Mouse (Mus musculus) CH12.LX (cell line): Measurements from ENCODE around the gene Snx19. TPM values are rescaled to one million over a fixed set of nuclear protein-coding genes. Genes with fewer than 3 reads are reported as not detected.
A peak's percentile ranks its signal among the peaks of the same experiment; 100 is the strongest.

Source experiments
- DNase-seq: peaks from one replicate; pipeline ENCODE4 v3.0.0-alpha.2; 2013; ENCODE audit errors: extremely low read depth
- H3K27ac ChIP-seq: 2 replicates; pipeline ENCODE4 v1.5.1; 2012; ENCODE audit warnings: low read depth, mild to moderate bottlenecking, control low read depth, moderate library complexity; ENCODE audit not compliant: insufficient read depth
- H3K27me3 ChIP-seq: replicated peaks from 2 replicates; pipeline ENCODE3; 2012; ENCODE audit warnings: inconsistent platforms
- H3K36me3 ChIP-seq, 2 experiments: replicated peaks in 1 of 2; 2 replicates each; pipeline versions ENCODE3 to v1.6.1; 2012; ENCODE audit warnings: inconsistent platforms in 1 of 2, low read length in 1 of 2, mild to moderate bottlenecking in 1 of 2, mixed read lengths in 1 of 2, moderate library complexity in 1 of 2; ENCODE audit not compliant: control insufficient read depth in 1 of 2, insufficient read depth in 1 of 2
- H3K4me1 ChIP-seq, 2 experiments: 2 replicates each; pipeline ENCODE4 v1.6.1; 2012; ENCODE audit warnings: inconsistent platforms in 1 of 2, moderate library complexity in 1 of 2; ENCODE audit not compliant: insufficient read depth in 2 of 2, control insufficient read depth in 1 of 2
- H3K4me2 ChIP-seq: 2 replicates; pipeline ENCODE4 v1.6.1; 2012; ENCODE audit warnings: low read depth, mild to moderate bottlenecking, control low read depth; ENCODE audit not compliant: poor library complexity, insufficient read depth, severe bottlenecking
- H3K4me3 ChIP-seq, 3 experiments: fragments of 150-350 bp in 1 of 3; sonication (generic) in 1 of 3; replicated peaks in 1 of 3; 2 replicates each; pipeline versions ENCODE3 to v1.5.1; 2011 to 2012; ENCODE audit warnings: low read depth in 2 of 3, low read length in 2 of 3, mild to moderate bottlenecking in 2 of 3, moderate library complexity in 2 of 3, control low read depth in 1 of 3, improper control_type of control experiment in 1 of 3, inconsistent platforms in 1 of 3, mixed read lengths in 1 of 3; ENCODE audit not compliant: poor library complexity in 1 of 3
- H3K79me2 ChIP-seq: replicated peaks from 2 replicates; pipeline ENCODE4 v1.6.1; 2012; ENCODE audit warnings: mild to moderate bottlenecking, moderate library complexity; ENCODE audit not compliant: control insufficient read depth, poor library complexity, insufficient read depth, severe bottlenecking; ENCODE audit errors: extremely low read depth
- H3K9ac ChIP-seq: 2 replicates; pipeline ENCODE4 v1.6.1; 2012; ENCODE audit warnings: low read depth, mild to moderate bottlenecking, control low read depth, moderate library complexity; ENCODE audit not compliant: insufficient read depth
- H3K9me3 ChIP-seq: replicated peaks from 2 replicates; pipeline ENCODE3; 2012; ENCODE audit warnings: low read length, inconsistent platforms, mixed read lengths
- BHLHE40 ChIP-seq: IDR thresholded peaks from 2 replicates; pipeline ENCODE4 v1.6.1; 2011; ENCODE audit warnings: mild to moderate bottlenecking, low read depth, low read length, improper control_type of control experiment
- CHD2 ChIP-seq: IDR thresholded peaks from 2 replicates; pipeline ENCODE4 v1.6.1; 2011; ENCODE audit warnings: low read length, improper control_type of control experiment
- CTCF ChIP-seq, 2 experiments: IDR thresholded peaks in 1 of 2; conservative IDR thresholded peaks in 1 of 2; 2 replicates each; pipeline ENCODE4 v1.5.1; 2011 to 2012; ENCODE audit warnings: low read depth in 2 of 2, low read length in 2 of 2, improper control_type of control experiment in 1 of 2, inconsistent platforms in 1 of 2, mild to moderate bottlenecking in 1 of 2, moderate library complexity in 1 of 2
- ELF1 ChIP-seq: IDR thresholded peaks from 2 replicates; pipeline ENCODE4 v1.6.1; 2014; ENCODE audit warnings: low read depth, mild to moderate bottlenecking, inconsistent platforms, low read length, improper control_type of control experiment
- GABPA ChIP-seq: IDR thresholded peaks from 2 replicates; pipeline ENCODE4 v1.6.1; 2012; ENCODE audit warnings: low read depth, low read length, improper control_type of control experiment, inconsistent platforms; ENCODE audit not compliant: insufficient replicate concordance
- HCFC1 ChIP-seq: IDR thresholded peaks from 2 replicates; pipeline ENCODE4 v1.6.1; 2012; ENCODE audit warnings: low read depth, mild to moderate bottlenecking, inconsistent platforms, low read length, improper control_type of control experiment
- IRF4 ChIP-seq: IDR thresholded peaks from 2 replicates; pipeline ENCODE4 v1.6.1; 2014; ENCODE audit warnings: low read depth, mild to moderate bottlenecking, inconsistent platforms, low read length, improper control_type of control experiment
- KAT2A ChIP-seq: IDR thresholded peaks from 2 replicates; pipeline ENCODE4 v1.6.1; 2012; ENCODE audit warnings: low read length, improper control_type of control experiment, inconsistent platforms; ENCODE audit not compliant: insufficient replicate concordance
- MAX ChIP-seq: IDR thresholded peaks from 2 replicates; pipeline ENCODE4 v1.6.1; 2011; ENCODE audit warnings: low read length, improper control_type of control experiment
- MAZ ChIP-seq: IDR thresholded peaks from 2 replicates; pipeline ENCODE4 v1.6.1; 2012; ENCODE audit warnings: low read depth, mild to moderate bottlenecking, inconsistent platforms, low read length, improper control_type of control experiment, moderate library complexity
- MEF2A ChIP-seq: IDR thresholded peaks from 2 replicates; pipeline ENCODE4 v1.6.1; 2014; ENCODE audit warnings: low read depth, mild to moderate bottlenecking, inconsistent platforms, low read length, improper control_type of control experiment, borderline replicate concordance
- NELFE ChIP-seq: IDR thresholded peaks from 2 replicates; pipeline ENCODE4 v1.6.1; 2011; ENCODE audit warnings: low read depth, low read length, improper control_type of control experiment
- NRF1 ChIP-seq: IDR thresholded peaks from 2 replicates; pipeline ENCODE4 v1.6.1; 2014; ENCODE audit warnings: low read depth, mild to moderate bottlenecking, inconsistent platforms, low read length, improper control_type of control experiment, moderate library complexity
- POLR2A ChIP-seq: IDR thresholded peaks from 2 replicates; pipeline ENCODE4 v1.6.1; 2011; ENCODE audit warnings: low read depth, mild to moderate bottlenecking, improper control_type of control experiment, low read length
- RAD21 ChIP-seq: IDR thresholded peaks from 2 replicates; pipeline ENCODE4 v1.6.1; 2011; ENCODE audit warnings: low read depth, mild to moderate bottlenecking, low read length, improper control_type of control experiment, moderate library complexity
- SIN3A ChIP-seq: IDR thresholded peaks from 2 replicates; pipeline ENCODE4 v1.6.1; 2012; ENCODE audit warnings: low read length, improper control_type of control experiment, inconsistent platforms
- SMC3 ChIP-seq: IDR thresholded peaks from 2 replicates; pipeline ENCODE4 v1.6.1; 2011; ENCODE audit warnings: low read depth, low read length, improper control_type of control experiment
- TBP ChIP-seq: conservative IDR thresholded peaks from 2 replicates; pipeline ENCODE4 v1.6.1; 2011; ENCODE audit warnings: low read depth, low read length, improper control_type of control experiment
- TCF12 ChIP-seq: IDR thresholded peaks from 2 replicates; pipeline ENCODE4 v1.6.1; 2014; ENCODE audit warnings: low read depth, mild to moderate bottlenecking, inconsistent platforms, low read length, improper control_type of control experiment
- USF1 ChIP-seq: IDR thresholded peaks from 2 replicates; pipeline ENCODE4 v1.6.1; 2014; ENCODE audit warnings: low read depth, mild to moderate bottlenecking, inconsistent platforms, low read length, improper control_type of control experiment
- USF2 ChIP-seq: conservative IDR thresholded peaks from 2 replicates; pipeline ENCODE4 v1.6.1; 2011; ENCODE audit warnings: low read depth, low read length, improper control_type of control experiment
- ZC3H11A ChIP-seq: IDR thresholded peaks from 2 replicates; pipeline ENCODE4 v1.6.1; 2012; ENCODE audit warnings: low read depth, mild to moderate bottlenecking, inconsistent platforms, low read length, improper control_type of control experiment
- ZMIZ1 ChIP-seq: IDR thresholded peaks from 2 replicates; pipeline ENCODE4 v1.6.1; 2012; ENCODE audit warnings: low read depth, mild to moderate bottlenecking, inconsistent platforms, low read length, improper control_type of control experiment
- dilution Hi-C: fragments of 300-500 bp; cut with MboI; formaldehyde crosslinking; loops from 2 replicates; pipeline ENCODE4 v1.14.3; 2020; ENCODE audit warnings: low sequenced_read_pairs; ENCODE audit not compliant: extremely low pct_unique_long_range_greater_than_20kb, extremely low pct_ligation_motif_present
- in situ Hi-C: fragments of 300-500 bp; cut with MboI; formaldehyde crosslinking; loops from 3 replicates; pipeline ENCODE4 v1.14.3; 2019; ENCODE audit warnings: low sequenced_read_pairs, low pct_ligation_motif_present, low pct_unique_long_range_greater_than_20kb, mixed read lengths
- polyA plus RNA-seq: library from polyadenylated mRNA; unstranded; fragments of >175 nt; gene quantifications from 2 replicates; pipeline ENCODE4 v1.2.1, GENCODE M21; 2012; ENCODE audit warnings: low read depth; ENCODE audit not compliant: insufficient read length
- total RNA-seq, 2 experiments: library from RNA; depleted of rRNA; stranded (reverse); fragments of 300-350 nt in 1 of 2; fragments of >200 nt in 1 of 2; gene quantifications; 2 replicates each; pipeline ENCODE4 v1.2.3; 2012 to 2014

Snx19 gene
- total RNA-seq (2012; rRNA removed) (12.1 and 15.3 TPM in 2 replicates), total RNA-seq (2014; rRNA removed) (9.5 and 9.8 TPM in 2 replicates), polyA plus RNA-seq (16.9 and 19.3 TPM in 2 replicates)

DNA sequence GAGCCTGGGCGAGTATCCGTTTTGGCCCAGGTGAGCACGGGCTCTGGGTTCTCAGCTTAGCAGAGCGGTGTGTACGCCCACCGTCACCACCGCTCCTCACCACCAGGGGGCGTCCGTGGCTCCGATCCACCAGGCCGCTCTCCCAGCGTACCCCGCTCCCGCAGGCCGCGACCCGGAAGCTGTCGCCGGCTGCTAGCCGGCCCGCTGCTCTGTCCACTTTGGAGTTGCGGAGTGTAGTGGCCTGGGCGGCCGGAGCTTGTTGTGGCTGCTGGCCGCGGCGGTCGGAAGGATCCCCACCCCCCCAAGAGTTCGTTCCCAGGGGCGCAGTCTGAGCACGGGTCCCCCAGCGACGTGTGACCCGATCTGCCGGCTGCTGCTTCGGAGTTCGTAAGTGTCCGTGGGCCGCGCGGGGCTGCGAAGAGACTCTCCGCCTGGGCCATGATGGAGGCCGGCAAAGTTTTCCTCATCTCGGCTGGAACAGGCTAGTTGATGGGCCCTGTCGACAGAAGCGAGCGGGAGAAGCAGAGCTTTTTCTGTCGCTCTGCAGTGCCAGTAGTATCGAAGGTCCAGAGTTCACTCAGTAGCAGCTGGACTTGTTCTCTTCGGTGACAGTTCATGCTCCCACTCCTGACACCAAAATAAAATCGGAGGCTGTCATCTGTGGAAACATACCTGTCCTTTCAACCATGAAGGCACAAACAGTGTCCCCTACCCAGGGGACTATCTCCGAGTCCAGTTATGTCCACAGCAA lies at the start of gene Snx19:
Snx19 (plus strand) TSS at position 227 of the 751 bp plus-strand sequence.
- TF ChIP-seq TBP (no peak), SIN3A (peak; percentile 55), ZC3H11A (no peak), TCF12 (peak; percentile 75), CHD2 (peak; percentile 36; the same call in 1 of the 2 replicates), ELF1 (peak; percentile 91), USF2 (no peak), ZMIZ1 (no peak), MAX (peak; percentile 34; the same call in 1 of the 2 replicates), RAD21 (peak; percentile 17), KAT2A (peak; percentile 72; the same call in 1 of the 2 replicates), POLR2A (peak; percentile 86), USF1 (no peak), MAZ (0 out of 2 replicates have a peak, but pooled peaks have one; percentile 25), GABPA (no peak), BHLHE40 (peak; percentile 35; the same call in 1 of the 2 replicates), MEF2A (peak; percentile 52; the same call in 1 of the 2 replicates), SMC3 (peak; percentile 46), CTCF (conservative IDR thresholded peaks at IDR 0.05 in 1 of 2, IDR thresholded peaks at IDR 0.05 in 1 of 2; ENCODE audit: low read depth in 2 of 2, low read length in 2 of 2) (peak; percentile 48 to 81), NRF1 (peak; percentile 11; the same call in 1 of the 2 replicates), HCFC1 (peak; percentile 81), IRF4 (peak; percentile 54; the same call in 1 of the 2 replicates), NELFE (peak; percentile 69)
- dilution Hi-C loops (no loop called here), in situ Hi-C loops (no loop called here)
- Histone ChIP-seq H3K4me1 (peaks cover 4 to 36% of the 10 kb centered on the region in 2 experiments; a peak in 3 of 4 replicates), H3K79me2 (peaks cover 6% of the 10 kb centered on the region), H3K9ac (peak within 1 kb of the TSS; percentile 67), H3K36me3 (peaks cover 0 to 1% of the 10 kb centered on the region in 2 experiments), H3K9me3 (no peaks in the 10 kb centered on the region), H3K27me3 (no peaks in the 10 kb centered on the region), H3K4me2 (peak within 1 kb of the TSS; percentile 77), H3K4me3 (peak within 1 kb of the TSS; percentile 69 to 86 (median 79)), H3K27ac (no peak within 1 kb of the TSS)
- peak; percentile 83 for DNase-seq
